Mouse (Mus musculus): ENCODE measurements around the gene Vmn1r62. TPM values are rescaled to one million over a fixed set of nuclear protein-coding genes. Genes with fewer than 3 reads are reported as not detected.
"Not testable (repeated sequence)": the region's sequence is repeated elsewhere in the genome, so short reads cannot be mapped to it uniquely, and the experiment has no call there.

Vmn1r62 gene
- not detected for polyA plus RNA-seq (2012; fragmentation: generic; extraction: Trizol)
- long read RNA-seq, experiment 1, result 0 reads
- long read RNA-seq, experiment 2, result 0 reads

DNA sequence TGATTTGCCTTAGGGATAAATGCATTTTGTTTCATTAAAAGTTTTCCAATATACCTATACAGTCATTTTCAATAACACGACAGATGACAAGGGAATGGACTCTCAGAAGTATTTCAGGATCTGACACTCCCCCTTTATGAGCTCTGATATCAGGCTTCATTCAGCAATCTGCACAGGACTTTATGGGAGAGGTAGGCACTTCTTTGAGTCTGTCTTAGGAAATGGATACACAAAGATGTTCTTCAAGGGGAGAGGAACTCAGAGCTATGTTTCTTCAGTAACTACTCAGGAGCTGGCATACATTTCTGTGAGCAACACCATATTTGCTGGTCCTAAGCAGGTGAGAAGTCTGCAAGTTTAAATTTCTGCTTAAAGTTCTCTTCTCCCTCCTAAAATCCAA, at the start of gene Vmn1r62:
Gene Vmn1r62, plus strand, starts transcription at position 301 of the 400 bp plus-strand sequence.
- not testable (repeated sequence) for H3ac ChIP-seq (ENCODE audit: control insufficient read depth, insufficient read length, low read depth); H3K79me2 ChIP-seq (ENCODE audit: control insufficient read depth, insufficient read depth); H3K4me3 ChIP-seq (ENCODE audit: insufficient read depth, poor library complexity, severe bottlenecking); H3K79me3 ChIP-seq (ENCODE audit: low read depth); H3K27me3 ChIP-seq (ENCODE audit: control insufficient read depth, insufficient read depth, insufficient read length); H3K36me3 ChIP-seq (ENCODE audit: control insufficient read depth, insufficient read depth)

Other genes with a start within 250 kb of the Vmn1r62 start
- not detected for gene Vmn1r59, start 216.9 kb upstream of the Vmn1r62 start, polyA plus RNA-seq (2012; fragmentation: generic; extraction: Trizol)
- gene Vmn2r28, start 179.7 kb upstream of the Vmn1r62 start, polyA plus RNA-seq (2012; fragmentation: generic; extraction: Trizol), result not detected
- not detected for gene Vmn1r60, start 126.3 kb upstream of the Vmn1r62 start, polyA plus RNA-seq (2012; fragmentation: generic; extraction: Trizol)
- not detected for gene Vmn1r61, start 60.3 kb upstream of the Vmn1r62 start, polyA plus RNA-seq (2012; fragmentation: generic; extraction: Trizol)
- gene Vmn1r63, start 131.8 kb downstream of the Vmn1r62 start, polyA plus RNA-seq (2012; fragmentation: generic; extraction: Trizol), result not detected
- gene Vmn1r64, start 210.9 kb downstream of the Vmn1r62 start, polyA plus RNA-seq (2012; fragmentation: generic; extraction: Trizol), result not detected

Measured in C2C12 (cell line).